Mouse (Mus musculus) thymus, postnatal 25 days (tissue): ENCODE measurements around the gene Mcf2l.

Experiments used
- DNase-seq: peaks from one replicate; pipeline ENCODE4 v3.0.0; 2022

The Mcf2l gene

GRCm38 (mm10) chr8:12915187-12916006, 41.8 kb downstream of the Mcf2l start:
- DNase-seq: no peak

GRCm38 (mm10) chr8:12916156-12916900, 42.7 kb downstream of the Mcf2l start:
- DNase-seq: no peak

- DNase-seq: no peak
These were observed 43.4 kb downstream of the Mcf2l start for GRCm38 (mm10) chr8:12917029-12917428.

- DNase-seq: no peak
These were observed 44.2 kb downstream of the Mcf2l start for GRCm38 (mm10) chr8:12917831-12918230.

GRCm38 (mm10) chr8:12920599-12920998, 47.0 kb downstream of the Mcf2l start:
- no peak for DNase-seq

- DNase-seq: no peak
These were observed 51.4 kb downstream of the Mcf2l start for GRCm38 (mm10) chr8:12925051-12925450.

GRCm38 (mm10) chr8:12925941-12926381, 52.4 kb downstream of the Mcf2l start:
- no peak for DNase-seq

- DNase-seq: peak; percentile 28
These were observed 53.8 kb downstream of the Mcf2l start for GRCm38 (mm10) chr8:12927204-12927983.

GRCm38 (mm10) chr8:12928033-12928432, 54.4 kb downstream of the Mcf2l start:
- no peak for DNase-seq

- DNase-seq: no peak
These were observed 55.3 kb downstream of the Mcf2l start for GRCm38 (mm10) chr8:12928931-12929330.

GRCm38 (mm10) chr8:12930290-12930689, 56.7 kb downstream of the Mcf2l start:
- DNase-seq: no peak

- no peak for DNase-seq
These were observed 57.8 kb downstream of the Mcf2l start for GRCm38 (mm10) chr8:12931426-12931825.

- DNase-seq: no peak
These were observed 58.9 kb downstream of the Mcf2l start for GRCm38 (mm10) chr8:12932520-12932919.

GRCm38 (mm10) chr8:12933765-12934164, 60.2 kb downstream of the Mcf2l start:
- DNase-seq: no peak

- DNase-seq: no peak
These were observed 60.9 kb downstream of the Mcf2l start for GRCm38 (mm10) chr8:12934453-12935043.

GRCm38 (mm10) chr8:12940549-12940948, 66.9 kb downstream of the Mcf2l start:
- DNase-seq: no peak

- no peak for DNase-seq
These were observed 67.7 kb downstream of the Mcf2l start for GRCm38 (mm10) chr8:12941161-12941926.

- no peak for DNase-seq
These were observed 74.3 kb downstream of the Mcf2l start for GRCm38 (mm10) chr8:12947604-12948573.

GRCm38 (mm10) chr8:12948574-12948961, 75.0 kb downstream of the Mcf2l start:
- DNase-seq: no peak

- DNase-seq: no peak
These were observed 77.5 kb downstream of the Mcf2l start for GRCm38 (mm10) chr8:12951051-12951630.
